Mouse (Mus musculus) heart, embryonic 11.5 days (tissue): ENCODE data around the gene Wapl. TPM values are rescaled to one million over a fixed set of nuclear protein-coding genes. Genes with fewer than 3 reads are reported as not detected.

Experiments used
- polyA plus RNA-seq: library from polyadenylated mRNA; unstranded; fragments of >200 nt; fragmentation: Nextera tagmentation; extraction: Ambion mirVana; gene quantifications from 2 replicates; pipeline ENCODE4 v1.2.1, GENCODE M21; 2014

Wapl gene
- polyA plus RNA-seq, 1 experiment from 2014 or later: 23.7 TPM

Other genes starting within 250 kb of the Wapl start
- 48.1 and 48.5 TPM in 2 replicates for gene Bmpr1a, start 170.6 kb upstream of the Wapl start, polyA plus RNA-seq
- not detected in 2 replicates for gene 9230112D13Rik, start 151.1 kb upstream of the Wapl start, polyA plus RNA-seq
- gene Ldb3, start 85.2 kb upstream of the Wapl start, polyA plus RNA-seq: 221 and 225 TPM in 2 replicates
- 4.1 and 4.2 TPM in 2 replicates for gene Opn4, start 73.8 kb upstream of the Wapl start, polyA plus RNA-seq
- 0.57 and 0.80 TPM in 2 replicates for gene Grid1, start 146.2 kb downstream of the Wapl start, polyA plus RNA-seq